In the genomic region with DNA sequence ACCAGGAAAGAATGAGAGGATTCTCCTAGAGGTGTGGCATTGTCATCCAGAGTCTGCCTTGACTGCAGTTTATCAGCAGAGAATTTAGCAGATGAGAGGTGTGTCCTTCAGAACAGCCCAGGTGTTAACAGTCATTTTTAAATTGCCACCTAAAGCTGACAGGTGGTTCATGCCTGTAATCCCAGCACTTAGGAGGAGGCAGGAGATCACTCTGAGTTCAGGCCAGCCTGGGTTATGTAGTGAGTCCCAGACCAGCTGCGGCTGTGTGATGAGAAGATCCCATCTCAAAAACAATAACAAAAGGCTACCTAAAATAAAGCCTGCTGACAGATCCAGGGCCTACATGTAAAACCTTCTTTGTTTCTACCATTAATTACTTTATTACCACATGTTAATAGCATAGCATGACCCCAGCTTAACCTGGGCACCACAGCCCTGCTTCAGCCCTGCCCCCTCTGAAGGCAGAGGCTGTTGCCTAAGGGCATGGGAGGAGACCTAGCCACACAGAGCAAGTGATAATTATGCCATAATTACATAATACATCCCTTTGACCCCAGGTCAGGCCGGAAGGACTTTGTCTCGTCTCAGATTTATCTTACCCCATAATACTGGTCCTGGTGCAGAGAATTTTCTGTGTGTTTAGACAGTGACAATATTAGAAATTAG, we compare ENCODE assay signal across 11 mouse cellular contexts. TPM values are rescaled to one million over a fixed set of nuclear protein-coding genes. Genes with fewer than 3 reads are reported as not detected.
A peak's percentile ranks its signal among the peaks of the same experiment; 100 is the strongest.
DNase-seq lines count a peak whose midpoint lies in the region; ATAC-seq and TF ChIP-seq lines count a peak whose summit lies in the region.
"Had no signal": no experiment of that assay in that cellular context is flagged by ENCODE, and none has a peak within 500 bp of the region (broad histone marks: within the 10 kb centered on the region; RNA-seq: fewer than 3 reads in every experiment).

No protein-coding gene starts in this region.

- DNase-seq in heart, adult 2 months = no peak
- no peak for DNase-seq in heart, postnatal 4 days
- peak; percentile 86 for DNase-seq in liver, adult 2 months (ENCODE audit: extremely low read depth, low read depth, low spot score)
- DNase-seq in liver, embryonic 11.5 days (ENCODE audit: low spot score) = no peak
- no peak for DNase-seq in urinary bladder, adult 18-20 months (ENCODE audit: low spot score in 2 of 2)
- DNase-seq in frontal cortex, postnatal 14 days (ENCODE audit: low spot score in 2 of 2) = no peak

- TF ChIP-seq POLR2A in heart, adult 2 months (IDR thresholded peaks at IDR 0.05; ENCODE audit: insufficient read depth, low read depth, low read length) = no peak
- no peak for TF ChIP-seq POLR2A in liver, adult 2 months (IDR thresholded peaks at IDR 0.05; ENCODE audit: extremely low read depth, insufficient read depth, low read length)

- H3K4me3 ChIP-seq in heart, adult 2 months = no peak overlapping the region
- H3K4me3 ChIP-seq in liver, adult 2 months (ENCODE audit: insufficient read depth, low read depth, low read length) = no peak overlapping the region
- H3K4me3 ChIP-seq in liver, embryonic 11.5 days (ENCODE audit: low read depth, low read length) = no peak overlapping the region
- H3K4me3 ChIP-seq: erythroblast, embryonic 14.5 days; midbrain, embryonic 12.5 days had no signal

- H3K79me2 ChIP-seq in heart, adult 2 months (replicated peaks; ENCODE audit: control insufficient read depth, insufficient read depth, low read length) = no peaks in the 10 kb centered on the region; the same call in 1 of the 2 replicates
- H3K79me2 ChIP-seq in liver, adult 2 months (ENCODE audit: control insufficient read depth, insufficient read depth, low read length) = peaks cover 11% of the 10 kb centered on the region; the same call in 1 of the 2 replicates

- 54% methylated on average over 3 of the region's 3 CpGs for WGBS in heart, adult 2 months
- 13% methylated on average over 3 of the region's 3 CpGs for WGBS in liver, adult 2 months
- 71% methylated on average over 3 of the region's 3 CpGs for WGBS in liver, embryonic 11.5 days

- no peak overlapping the region for H3K9ac ChIP-seq in heart, adult 2 months (ENCODE audit: low read depth, low read length)
- H3K9ac ChIP-seq in liver, adult 2 months (ENCODE audit: low read depth, low read length) = no peak overlapping the region
- H3K9ac ChIP-seq in liver, embryonic 11.5 days (ENCODE audit: low read depth, low read length) = no peak overlapping the region
- H3K9ac ChIP-seq: midbrain, embryonic 12.5 days had no signal

- intact Hi-C loops in heart, adult 2 months (cut with DNase I) = no loop called here

- TF ChIP-seq CTCF in heart, adult 2 months (IDR thresholded peaks at IDR 0.05) = no peak
- TF ChIP-seq CTCF in liver, adult 2 months (IDR thresholded peaks at IDR 0.05; ENCODE audit: low read depth, low read length) = no peak

- H3K9me3 ChIP-seq in liver, embryonic 11.5 days (ENCODE audit: control insufficient read depth, low read length) = no peaks in the 10 kb centered on the region
- H3K9me3 ChIP-seq: G1E; midbrain, embryonic 12.5 days had no signal

- H3K27me3 ChIP-seq in heart, adult 2 months (ENCODE audit: control insufficient read depth, insufficient read depth, low read length) = no peaks in the 10 kb centered on the region
- no peaks in the 10 kb centered on the region for H3K27me3 ChIP-seq in liver, adult 2 months (ENCODE audit: control insufficient read depth, insufficient read depth, low read length)
- H3K27me3 ChIP-seq in liver, embryonic 11.5 days (replicated peaks; ENCODE audit: control insufficient read depth, insufficient read depth, low read length) = no peaks in the 10 kb centered on the region
- H3K27me3 ChIP-seq: midbrain, embryonic 12.5 days had no signal

- no peak overlapping the region for H3K4me2 ChIP-seq in liver, embryonic 11.5 days
- H3K4me2 ChIP-seq: midbrain, embryonic 12.5 days had no signal

- peaks cover 31% of the 10 kb centered on the region for H3K36me3 ChIP-seq in heart, adult 2 months (ENCODE audit: control insufficient read depth, insufficient read depth, low read length)
- no peaks in the 10 kb centered on the region for H3K36me3 ChIP-seq in liver, adult 2 months (ENCODE audit: control insufficient read depth, insufficient read depth, low read length)
- H3K36me3 ChIP-seq in liver, embryonic 11.5 days (ENCODE audit: control insufficient read depth, insufficient read depth, low read length) = no peaks in the 10 kb centered on the region
- H3K36me3 ChIP-seq: midbrain, embryonic 12.5 days had no signal

- peak overlapping the region; percentile 82 for H3K27ac ChIP-seq in heart, adult 2 months
- H3K27ac ChIP-seq in liver, adult 2 months (replicated peaks; ENCODE audit: insufficient read depth, low read depth, low read length) = peak overlapping the region; percentile 57
- H3K27ac ChIP-seq in liver, embryonic 11.5 days (ENCODE audit: low read depth, low read length) = no peak overlapping the region
- H3K27ac ChIP-seq: midbrain, embryonic 12.5 days had no signal

- H3K4me1 ChIP-seq in heart, adult 2 months (ENCODE audit: control insufficient read depth, insufficient read depth, low read length) = peaks cover 21% of the 10 kb centered on the region
- H3K4me1 ChIP-seq in liver, adult 2 months (ENCODE audit: control insufficient read depth, insufficient read depth, low read length) = peaks cover 13% of the 10 kb centered on the region
- H3K4me1 ChIP-seq in liver, embryonic 11.5 days (replicated peaks; ENCODE audit: control insufficient read depth, insufficient read depth, low read length) = peaks cover 22% of the 10 kb centered on the region
- H3K4me1 ChIP-seq: midbrain, embryonic 12.5 days had no signal

- TF ChIP-seq EP300 in heart, adult 2 months (IDR thresholded peaks at IDR 0.05; ENCODE audit: insufficient read depth, low read depth, low read length) = no peak

- no peak for ATAC-seq in liver, embryonic 11.5 days (replicated peaks; ENCODE audit: low FRiP score)
- ATAC-seq in granulocyte monocyte progenitor cell, adult 5-6 weeks (replicated peaks; ENCODE audit: poor library complexity, severe bottlenecking) = peak; percentile 92
- peak; percentile 81 for ATAC-seq in megakaryocyte, adult 5-6 weeks (ENCODE audit: poor library complexity, severe bottlenecking)

RNA-seq across cellular contexts. Expression of gene Cnst, which starts 40.4 kb away (rescaled TPM):
- 10 to 100 TPM; 46.7 to 48.8 TPM for total RNA-seq in heart, adult 2 months (2021)
- polyA plus RNA-seq in heart, adult 2 months (2012; rRNA removed) = 23.4 and 45.9 TPM in 2 replicates
- 10 to 100 TPM; 31.6 to 31.8 TPM for total RNA-seq in heart, postnatal 4 days (2021)
- total RNA-seq in liver, adult 2 months (2014; rRNA removed) = 14.9 and 15.3 TPM in 2 replicates
- polyA plus RNA-seq in liver, adult 2 months (2012; rRNA removed) = 3.9 and 4.6 TPM in 2 replicates
- polyA plus RNA-seq in liver, embryonic 11.5 days (2014; fragmentation: Nextera tagmentation; extraction: Ambion mirVana) = 12.9 and 16.7 TPM in 2 replicates
- 15.8 and 17.5 TPM in 2 replicates for total RNA-seq in granulocyte monocyte progenitor cell, adult 5-6 weeks (2014; fragmentation: Nextera tagmentation)
- total RNA-seq in granulocyte monocyte progenitor cell, adult 5-6 weeks (2017) = 18.4 and 19.1 TPM in 2 replicates
- 13.5 and 14.7 TPM in 2 replicates for total RNA-seq in megakaryocyte, adult 5-6 weeks (2015)
- 22.6 and 23.8 TPM in 2 replicates for total RNA-seq in megakaryocyte, adult 5-6 weeks (2017)

RNA-seq across cellular contexts. Expression of gene Tfb2m, which starts 40.5 kb away (rescaled TPM):
- total RNA-seq in heart, adult 2 months (2021) = 10 to 100 TPM; 51.3 to 58.3 TPM
- 19.2 and 33.6 TPM in 2 replicates for polyA plus RNA-seq in heart, adult 2 months (2012; rRNA removed)
- total RNA-seq in heart, postnatal 4 days (2021) = 10 to 100 TPM; 23.0 to 25.1 TPM
- total RNA-seq in liver, adult 2 months (2014; rRNA removed) = 21.7 and 22.2 TPM in 2 replicates
- polyA plus RNA-seq in liver, adult 2 months (2012; rRNA removed) = 8.2 and 9.2 TPM in 2 replicates
- polyA plus RNA-seq in liver, embryonic 11.5 days (2014; fragmentation: Nextera tagmentation; extraction: Ambion mirVana) = 25.0 and 31.9 TPM in 2 replicates
- 34.0 and 37.0 TPM in 2 replicates for total RNA-seq in granulocyte monocyte progenitor cell, adult 5-6 weeks (2014; fragmentation: Nextera tagmentation)
- 30.3 and 40.0 TPM in 2 replicates for total RNA-seq in granulocyte monocyte progenitor cell, adult 5-6 weeks (2017)
- total RNA-seq in megakaryocyte, adult 5-6 weeks (2015) = 19.9 and 25.2 TPM in 2 replicates
- 19.6 and 33.1 TPM in 2 replicates for total RNA-seq in megakaryocyte, adult 5-6 weeks (2017)
